Mouse (Mus musculus) frontal cortex, adult (tissue): ENCODE results near the gene H2al1d.
"Not testable (repeated sequence)": the region's sequence is repeated elsewhere in the genome, so short reads cannot be mapped to it uniquely, and the experiment has no call there.

Experiments used
- ATAC-seq: cut with Nextera tagmentation; 2 replicates; pipeline ENCODE4 v1.9.2; 2017; ENCODE audit warnings: mild to moderate bottlenecking, moderate library complexity, mixed read lengths; ENCODE audit not compliant: low TSS enrichment

Gene H2al1d

DNA sequence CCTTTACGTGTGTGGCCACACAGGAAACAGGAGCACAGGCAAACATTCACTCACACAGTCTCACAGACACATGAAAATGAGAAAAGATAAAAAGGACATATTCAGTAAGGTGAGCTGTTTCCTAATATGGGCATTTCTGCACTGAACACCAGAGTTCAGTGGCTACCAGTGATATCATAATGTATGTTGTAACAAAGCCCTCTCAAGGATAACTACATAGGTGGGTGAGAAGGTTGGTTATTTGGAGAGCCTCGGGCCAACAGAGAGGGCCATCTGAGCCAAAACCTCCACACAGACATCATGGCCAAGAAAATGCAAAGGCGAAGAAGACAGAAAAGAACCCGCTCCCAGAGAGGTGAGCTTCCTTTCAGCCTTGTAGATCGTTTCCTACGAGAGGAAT lies at the start of gene H2al1d:
Gene H2al1d, plus strand, starts transcription at position 301 of the 400 bp plus-strand sequence.
- ATAC-seq, result not testable (repeated sequence)

DNA sequence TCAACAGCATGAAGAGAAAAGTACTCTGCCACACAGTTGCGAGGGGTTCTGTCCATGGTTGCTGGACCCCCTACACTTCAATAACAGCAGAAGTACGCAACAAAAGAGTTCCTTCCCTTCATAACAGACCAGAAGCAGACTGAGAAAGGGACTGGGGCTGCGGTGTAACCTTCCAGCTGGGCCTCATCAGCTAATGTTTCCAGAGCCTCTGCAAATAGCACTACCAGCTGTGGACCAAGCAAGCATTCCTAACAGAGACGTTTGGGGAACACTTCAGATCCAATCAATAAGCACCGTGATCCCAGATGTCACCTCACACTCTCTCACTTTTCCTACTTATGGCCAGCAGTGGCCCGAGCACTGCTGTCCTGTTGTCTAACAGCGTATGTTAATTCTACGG lies 43.7 kb upstream of the H2al1d start:
- ATAC-seq, result no peak

DNA sequence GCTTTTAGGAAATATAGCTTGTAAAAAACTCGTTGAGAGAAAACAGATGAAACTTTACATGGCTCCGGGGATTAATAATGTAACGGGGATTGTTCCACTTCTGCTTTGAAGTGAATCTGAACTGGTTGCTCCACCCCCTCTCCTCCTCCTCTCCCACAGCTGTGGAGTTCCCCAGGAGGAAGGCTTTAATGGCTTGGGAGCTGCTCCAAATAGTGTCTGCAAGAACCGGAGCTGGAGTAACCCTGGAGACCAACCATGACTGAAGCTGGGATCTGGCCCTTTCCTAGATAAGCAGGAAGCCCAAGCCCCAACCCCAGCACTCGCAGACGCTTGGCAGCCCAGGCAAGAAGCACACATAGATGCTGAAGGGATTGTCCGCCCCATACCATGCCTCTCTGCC lies 40.8 kb upstream of the H2al1d start:
- ATAC-seq, result no peak

DNA sequence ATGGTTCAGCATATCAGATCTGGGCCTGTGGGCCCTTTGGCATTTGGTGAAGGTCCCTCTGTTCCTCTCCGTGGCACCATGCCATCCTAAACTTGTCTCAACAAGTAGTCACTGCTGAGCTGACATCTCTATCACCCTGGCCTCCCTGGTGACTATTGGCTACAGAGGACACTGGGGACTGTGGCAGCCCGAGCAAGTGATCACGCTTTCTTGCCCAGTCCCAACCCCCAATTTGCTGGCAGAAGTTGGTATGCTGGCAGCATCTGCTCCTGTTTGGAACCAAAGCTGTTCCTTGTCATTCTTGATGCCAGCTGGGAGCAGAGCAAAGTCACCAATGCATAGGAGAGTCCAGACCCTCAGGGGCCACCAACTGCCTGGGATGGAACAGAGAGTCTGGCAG lies 39.5 kb upstream of the H2al1d start:
- ATAC-seq, result peak; percentile 41; the same call in 1 of the 2 replicates

GRCm38 (mm10) chrX:11273190-11273589 lies 35.4 kb upstream of the H2al1d start:
- no peak for ATAC-seq

DNA sequence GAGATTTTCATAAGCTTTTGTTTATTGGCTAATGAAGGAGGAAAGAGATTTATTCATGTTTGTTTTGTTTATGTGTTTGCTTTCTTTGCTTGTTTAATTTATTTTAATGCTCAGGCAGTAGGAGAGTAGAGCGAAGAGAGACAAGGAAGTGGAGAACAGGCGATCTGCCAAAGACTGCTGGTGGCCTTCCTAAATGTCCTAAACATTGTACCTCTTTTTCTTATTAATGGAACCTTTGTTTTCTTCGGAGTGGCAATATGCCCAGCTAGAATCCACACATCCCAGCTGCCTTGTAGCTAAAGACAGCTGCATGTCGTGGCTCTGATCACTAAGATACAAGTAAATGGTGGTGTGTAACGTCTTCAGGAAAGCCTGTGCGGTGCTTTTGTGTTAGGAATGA lies 31.5 kb upstream of the H2al1d start:
- no peak for ATAC-seq

DNA sequence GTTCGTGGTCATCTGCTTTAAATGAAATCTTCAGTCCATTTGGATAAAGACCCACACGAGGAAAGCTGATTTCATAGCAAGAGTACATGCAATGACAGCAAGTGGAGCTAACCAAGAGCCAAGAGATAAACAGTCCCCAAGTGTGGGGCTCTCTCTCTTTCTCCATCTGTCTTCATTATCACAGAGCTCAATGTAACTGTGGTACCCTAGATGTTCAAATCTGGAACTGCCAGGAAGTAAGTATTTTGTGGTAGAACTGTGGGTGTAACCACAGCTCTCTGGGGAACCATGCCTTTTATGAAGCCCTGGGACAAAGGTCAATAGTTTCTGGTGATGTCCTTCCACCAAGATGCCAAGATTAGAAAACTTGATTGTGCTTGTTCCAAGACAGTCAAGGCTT lies 27.9 kb upstream of the H2al1d start:
- peak; percentile 79 for ATAC-seq

DNA sequence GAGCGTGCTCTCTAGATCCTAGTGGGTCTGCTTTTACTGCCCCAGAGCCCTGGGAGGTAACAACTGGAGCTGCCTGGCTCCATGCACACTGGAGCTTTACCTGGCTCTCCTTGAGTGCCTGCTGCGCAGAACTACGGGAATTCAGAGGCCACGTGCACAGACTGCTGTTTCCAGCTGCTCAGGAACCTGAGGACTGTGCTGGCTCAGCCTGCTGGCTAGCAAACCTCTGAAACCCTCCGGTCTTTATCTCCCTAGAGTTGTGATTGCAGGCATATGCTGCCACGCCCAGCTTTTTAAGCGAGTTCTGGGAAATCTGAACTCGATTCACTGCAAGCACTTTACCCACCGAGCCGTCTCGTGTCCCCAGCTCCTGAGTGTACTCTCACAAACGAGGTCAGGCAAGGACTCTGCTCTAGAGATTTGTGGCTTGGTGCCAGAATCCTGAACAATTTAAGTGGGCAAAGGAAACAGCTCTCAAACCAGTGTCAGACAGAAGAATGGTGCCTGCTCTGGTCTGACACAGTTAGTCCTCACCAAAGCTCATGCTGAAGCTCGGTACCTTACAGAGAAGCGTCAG lies 20.2 kb upstream of the H2al1d start:
- ATAC-seq, result no peak

GRCm38 (mm10) chrX:11289244-11289643 lies 19.4 kb upstream of the H2al1d start:
- ATAC-seq, result no peak

DNA sequence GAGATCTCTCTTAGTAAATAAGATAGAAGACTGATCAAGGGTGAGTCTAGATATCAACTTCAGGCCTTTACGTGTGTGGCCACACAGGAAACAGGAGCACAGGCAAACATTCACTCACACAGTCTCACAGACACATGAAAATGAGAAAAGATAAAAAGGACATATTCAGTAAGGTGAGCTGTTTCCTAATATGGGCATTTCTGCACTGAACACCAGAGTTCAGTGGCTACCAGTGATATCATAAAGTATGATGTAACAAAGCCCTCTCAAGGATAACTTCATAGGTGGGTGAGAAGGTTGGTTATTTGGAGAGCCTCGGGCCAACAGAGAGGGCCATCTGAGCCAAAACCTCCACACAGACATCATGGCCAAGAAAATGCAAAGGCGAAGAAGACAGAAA lies 9.7 kb upstream of the H2al1d start, which contains the start of gene H2al1a:
Gene H2al1a, plus strand, starts transcription at position 301 of the 400 bp plus-strand sequence.
- ATAC-seq, result not testable (repeated sequence)

GRCm38 (mm10) chrX:11302132-11302531 lies 6.5 kb upstream of the H2al1d start, which contains the start of gene H2al1b:
Gene H2al1b (plus strand): TSS chrX:11302432.
- not testable (repeated sequence) for ATAC-seq

DNA sequence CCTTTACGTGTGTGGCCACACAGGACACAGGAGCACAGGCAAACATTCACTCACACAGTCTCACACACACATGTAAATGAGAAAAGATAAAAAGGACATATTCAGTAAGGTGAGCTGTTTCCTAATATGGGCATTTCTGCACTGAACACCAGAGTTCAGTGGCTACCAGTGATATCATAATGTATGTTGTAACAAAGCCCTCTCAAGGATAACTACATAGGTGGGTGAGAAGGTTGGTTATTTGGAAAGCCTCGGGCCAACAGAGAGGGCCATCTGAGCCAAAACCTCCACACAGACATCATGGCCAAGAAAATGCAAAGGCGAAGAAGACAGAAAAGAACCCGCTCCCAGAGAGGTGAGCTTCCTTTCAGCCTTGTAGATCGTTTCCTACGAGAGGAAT lies 3.3 kb upstream of the H2al1d start, which contains the start of gene H2al1c:
Gene H2al1c, plus strand, starts transcription at position 301 of the 400 bp plus-strand sequence.
- ATAC-seq, result not testable (repeated sequence)

DNA sequence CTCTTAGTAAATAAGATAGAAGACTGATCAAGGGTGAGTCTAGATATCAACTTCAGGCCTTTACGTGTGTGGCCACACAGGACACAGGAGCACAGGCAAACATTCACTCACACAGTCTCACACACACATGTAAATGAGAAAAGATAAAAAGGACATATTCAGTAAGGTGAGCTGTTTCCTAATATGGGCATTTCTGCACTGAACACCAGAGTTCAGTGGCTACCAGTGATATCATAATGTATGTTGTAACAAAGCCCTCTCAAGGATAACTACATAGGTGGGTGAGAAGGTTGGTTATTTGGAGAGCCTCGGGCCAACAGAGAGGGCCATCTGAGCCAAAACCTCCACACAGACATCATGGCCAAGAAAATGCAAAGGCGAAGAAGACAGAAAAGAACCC lies 3.0 kb downstream of the H2al1d start, which contains the start of gene H2al1e:
Gene H2al1e, plus strand, starts transcription at position 301 of the 400 bp plus-strand sequence.
- not testable (repeated sequence) for ATAC-seq

DNA sequence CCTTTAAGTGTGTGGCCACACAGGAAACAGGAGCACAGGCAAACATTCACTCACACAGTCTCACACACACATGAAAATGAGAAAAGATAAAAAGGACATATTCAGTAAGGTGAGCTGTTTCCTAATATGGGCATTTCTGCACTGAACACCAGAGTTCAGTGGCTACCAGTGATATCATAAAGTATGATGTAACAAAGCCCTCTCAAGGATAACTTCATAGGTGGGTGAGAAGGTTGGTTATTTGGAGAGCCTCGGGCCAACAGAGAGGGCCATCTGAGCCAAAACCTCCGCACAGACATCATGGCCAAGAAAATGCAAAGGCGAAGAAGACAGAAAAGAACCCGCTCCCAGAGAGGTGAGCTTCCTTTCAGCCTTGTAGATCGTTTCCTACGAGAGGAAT lies 6.2 kb downstream of the H2al1d start, which contains the start of gene H2al1f:
Gene H2al1f, plus strand, starts transcription at position 301 of the 400 bp plus-strand sequence.
- not testable (repeated sequence) for ATAC-seq

DNA sequence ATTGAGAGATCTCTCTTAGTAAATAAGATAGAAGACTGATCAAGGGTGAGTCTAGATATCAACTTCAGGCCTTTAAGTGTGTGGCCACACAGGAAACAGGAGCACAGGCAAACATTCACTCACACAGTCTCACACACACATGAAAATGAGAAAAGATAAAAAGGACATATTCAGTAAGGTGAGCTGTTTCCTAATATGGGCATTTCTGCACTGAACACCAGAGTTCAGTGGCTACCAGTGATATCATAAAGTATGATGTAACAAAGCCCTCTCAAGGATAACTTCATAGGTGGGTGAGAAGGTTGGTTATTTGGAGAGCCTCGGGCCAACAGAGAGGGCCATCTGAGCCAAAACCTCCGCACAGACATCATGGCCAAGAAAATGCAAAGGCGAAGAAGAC lies 9.3 kb downstream of the H2al1d start, which contains the start of gene H2al1g:
Gene H2al1g, plus strand, starts transcription at position 301 of the 400 bp plus-strand sequence.
- not testable (repeated sequence) for ATAC-seq

- not testable (repeated sequence) for ATAC-seq
Observed at GRCm38 (mm10) chrX:11321192-11321591, 12.6 kb downstream of the H2al1d start, which contains the start of gene H2al1h. Gene H2al1h (plus strand): TSS chrX:11321492.

DNA sequence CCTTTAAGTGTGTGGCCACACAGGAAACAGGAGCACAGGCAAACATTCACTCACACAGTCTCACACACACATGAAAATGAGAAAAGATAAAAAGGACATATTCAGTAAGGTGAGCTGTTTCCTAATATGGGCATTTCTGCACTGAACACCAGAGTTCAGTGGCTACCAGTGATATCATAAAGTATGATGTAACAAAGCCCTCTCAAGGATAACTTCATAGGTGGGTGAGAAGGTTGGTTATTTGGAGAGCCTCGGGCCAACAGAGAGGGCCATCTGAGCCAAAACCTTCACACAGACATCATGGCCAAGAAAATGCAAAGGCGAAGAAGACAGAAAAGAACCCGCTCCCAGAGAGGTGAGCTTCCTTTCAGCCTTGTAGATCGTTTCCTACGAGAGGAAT lies 15.7 kb downstream of the H2al1d start, which contains the start of gene H2al1i:
Gene H2al1i, plus strand, starts transcription at position 301 of the 400 bp plus-strand sequence.
- not testable (repeated sequence) for ATAC-seq

- not testable (repeated sequence) for ATAC-seq
Observed at GRCm38 (mm10) chrX:11327522-11327921, 18.9 kb downstream of the H2al1d start, which contains the start of gene H2al1j. Gene H2al1j (plus strand): TSS chrX:11327822.

- ATAC-seq, result no peak; the same call in 1 of the 2 replicates
Observed at GRCm38 (mm10) chrX:11345762-11346161, 37.1 kb downstream of the H2al1d start.

GRCm38 (mm10) chrX:11346756-11347155 lies 38.1 kb downstream of the H2al1d start:
- ATAC-seq, result no peak
